Mouse (Mus musculus) G1E (cell line): Measurements from ENCODE around the gene Mllt3. TPM values are rescaled to one million over a fixed set of nuclear protein-coding genes. Genes with fewer than 3 reads are reported as not detected.
"Not testable (repeated sequence)": the region's sequence is repeated elsewhere in the genome, so short reads cannot be mapped to it uniquely, and the experiment has no call there.

Experiments
- ATAC-seq: 2 replicates; pipeline ENCODE4 v1.8.0; 2016; ENCODE audit warnings: mild to moderate bottlenecking; ENCODE audit not compliant: insufficient number of reproducible peaks, poor library complexity, low FRiP score, severe bottlenecking; ENCODE audit errors: extremely low read depth
- DNase-seq: peaks from one replicate; pipeline ENCODE4 v3.0.0; 2012; ENCODE audit warnings: low spot score
- H3K27me3 ChIP-seq: 2 replicates; pipeline ENCODE4 v1.6.1; 2012; ENCODE audit warnings: mild to moderate bottlenecking, low read length, inconsistent platforms; ENCODE audit not compliant: insufficient read depth
- H3K36me3 ChIP-seq: replicated peaks from 2 replicates; pipeline ENCODE3; 2012; ENCODE audit warnings: mild to moderate bottlenecking, inconsistent platforms
- H3K4me1 ChIP-seq: 2 replicates; pipeline ENCODE4 v1.6.1; 2012; ENCODE audit warnings: low read depth, low read length, inconsistent platforms, mixed read lengths; ENCODE audit not compliant: insufficient read depth
- H3K4me3 ChIP-seq: 2 replicates; pipeline ENCODE4 v1.5.1; 2012; ENCODE audit warnings: low read depth, mild to moderate bottlenecking, inconsistent platforms, low read length, moderate library complexity, mixed read lengths
- H3K9me3 ChIP-seq: replicated peaks from 2 replicates; pipeline ENCODE4 v1.6.1; 2012; ENCODE audit warnings: inconsistent platforms
- CTCF ChIP-seq: IDR thresholded peaks from 2 replicates; pipeline ENCODE4 v1.5.1; 2012; ENCODE audit warnings: low read depth, low read length, inconsistent platforms, mixed read lengths
- GATA1 ChIP-seq: IDR thresholded peaks from 2 replicates; pipeline ENCODE4 v1.6.1; 2012; ENCODE audit warnings: borderline replicate concordance, low read length, inconsistent platforms, mixed read lengths
- GATA2 ChIP-seq: IDR thresholded peaks from 2 replicates; pipeline ENCODE4 v1.6.1; 2012; ENCODE audit warnings: low read depth, low read length, inconsistent platforms, borderline replicate concordance
- POLR2AphosphoS5 ChIP-seq: IDR thresholded peaks from 2 replicates; pipeline ENCODE4 v1.6.1; 2012; ENCODE audit warnings: low read depth, low read length, inconsistent platforms; ENCODE audit not compliant: insufficient replicate concordance
- TAL1 ChIP-seq: conservative IDR thresholded peaks from 2 replicates; pipeline ENCODE4 v1.6.1; 2012; ENCODE audit warnings: low read depth, low read length, inconsistent platforms, mixed read lengths
- polyA plus RNA-seq: library from polyadenylated mRNA; stranded (reverse); fragments of >175 nt; gene quantifications from 2 replicates; pipeline ENCODE4 v1.2.3, GENCODE M21; 2012
- total RNA-seq, 2 experiments: library from RNA; stranded (forward) in 1 of 2; stranded (reverse) in 1 of 2; fragments of 200-1000 nt in 1 of 2; fragments of >200 nt in 1 of 2; fragmentation: Nextera tagmentation in 1 of 2; gene quantifications; 2 replicates each; pipeline ENCODE4 v1.2.3; 2014 to 2017

Gene Mllt3
- total and polyA plus RNA-seq, 3 experiments, result 10.6 to 123 (median 97.8) TPM

- Histone ChIP-seq H3K27me3 (no peaks in the 10 kb centered on the region), H3K4me1 (peaks cover 9% of the 10 kb centered on the region; the same call in 1 of the 2 replicates), H3K4me3 (no peak overlapping the region), H3K36me3 (peaks cover 9% of the 10 kb centered on the region), H3K9me3 (no peaks in the 10 kb centered on the region)
- ATAC-seq (no peak), DNase-seq (no peak)
- TF ChIP-seq GATA1 (no peak), POLR2AphosphoS5 (no peak), CTCF (no peak), TAL1 (no peak), GATA2 (no peak)
Observed at GRCm38 (mm10) chr4:87977820-87978448, 55.2 kb downstream of the Mllt3 start.

- no peaks in the 10 kb centered on the region for H3K27me3 ChIP-seq
- no peak for ATAC-seq
- H3K4me1 ChIP-seq, result peaks cover 19% of the 10 kb centered on the region
- no peaks in the 10 kb centered on the region for H3K9me3 ChIP-seq
- DNase-seq, result no peak
- no peak overlapping the region for H3K4me3 ChIP-seq
- TF ChIP-seq CTCF, result no peak
- no peak for TF ChIP-seq POLR2AphosphoS5
- TF ChIP-seq GATA2, result no peak
- no peak for TF ChIP-seq GATA1
- H3K36me3 ChIP-seq, result peaks cover 9% of the 10 kb centered on the region
Observed at GRCm38 (mm10) chr4:87965836-87966235, 67.3 kb downstream of the Mllt3 start.

GRCm38 (mm10) chr4:87964890-87965289 lies 68.3 kb downstream of the Mllt3 start:
- ATAC-seq, H3K36me3 ChIP-seq, H3K4me3 ChIP-seq, DNase-seq, H3K9me3 ChIP-seq, H3K27me3 ChIP-seq: not testable (repeated sequence)
- 0 out of 2 replicates have a peak, but pooled peaks have one; percentile 10 for TF ChIP-seq TAL1
- H3K4me1 ChIP-seq, result peaks cover 19% of the 10 kb centered on the region

- H3K4me1 ChIP-seq, result peaks cover 19% of the 10 kb centered on the region
- H3K4me3 ChIP-seq, result no peak overlapping the region
- peaks cover 6% of the 10 kb centered on the region for H3K36me3 ChIP-seq
- DNase-seq, result no peak
- TF ChIP-seq GATA1 (no peak), POLR2AphosphoS5 (no peak), TAL1 (no peak), CTCF (no peak), GATA2 (no peak)
- H3K9me3 ChIP-seq, result no peaks in the 10 kb centered on the region
- no peaks in the 10 kb centered on the region for H3K27me3 ChIP-seq
- ATAC-seq, result no peak
Observed at GRCm38 (mm10) chr4:87963773-87964076, 69.4 kb downstream of the Mllt3 start.

- Histone ChIP-seq H3K9me3 (no peaks in the 10 kb centered on the region), H3K4me1 (peaks cover 22% of the 10 kb centered on the region), H3K27me3 (no peaks in the 10 kb centered on the region), H3K36me3 (peaks cover 6% of the 10 kb centered on the region), H3K4me3 (no peak overlapping the region)
- no peak for TF ChIP-seq GATA1
- no peak for TF ChIP-seq GATA2
- no peak for TF ChIP-seq TAL1
- TF ChIP-seq CTCF, result no peak
- TF ChIP-seq POLR2AphosphoS5, result no peak
- ATAC-seq (no peak), DNase-seq (no peak)
Observed at GRCm38 (mm10) chr4:87963055-87963772, 70.0 kb downstream of the Mllt3 start.

- Histone ChIP-seq H3K36me3 (peaks cover 6% of the 10 kb centered on the region), H3K27me3 (no peaks in the 10 kb centered on the region), H3K4me1 (peaks cover 32% of the 10 kb centered on the region), H3K4me3 (no peak overlapping the region), H3K9me3 (no peaks in the 10 kb centered on the region)
- ATAC-seq (no peak), DNase-seq (no peak)
- TF ChIP-seq POLR2AphosphoS5 (no peak), GATA2 (no peak), TAL1 (no peak), CTCF (no peak), GATA1 (no peak)
Observed at GRCm38 (mm10) chr4:87961872-87962271, 71.3 kb downstream of the Mllt3 start.

- no peak overlapping the region for H3K4me3 ChIP-seq
- no peaks in the 10 kb centered on the region for H3K27me3 ChIP-seq
- H3K36me3 ChIP-seq, result peaks cover 6% of the 10 kb centered on the region
- peaks cover 17% of the 10 kb centered on the region for H3K4me1 ChIP-seq
- no peaks in the 10 kb centered on the region for H3K9me3 ChIP-seq
- ATAC-seq, result no peak
- TF ChIP-seq TAL1 (no peak), POLR2AphosphoS5 (no peak)
- DNase-seq, result no peak
Observed at GRCm38 (mm10) chr4:87957852-87958251, 75.3 kb downstream of the Mllt3 start.
